Mouse (Mus musculus): ENCODE results near the gene Psmd3. TPM values are rescaled to one million over a fixed set of nuclear protein-coding genes. Genes with fewer than 3 reads are reported as not detected.
"Not testable (repeated sequence)": the region's sequence is repeated elsewhere in the genome, so short reads cannot be mapped to it uniquely, and the experiment has no call there.

The Psmd3 gene
- polyA plus RNA-seq, 1 experiment, result not detected

DNA sequence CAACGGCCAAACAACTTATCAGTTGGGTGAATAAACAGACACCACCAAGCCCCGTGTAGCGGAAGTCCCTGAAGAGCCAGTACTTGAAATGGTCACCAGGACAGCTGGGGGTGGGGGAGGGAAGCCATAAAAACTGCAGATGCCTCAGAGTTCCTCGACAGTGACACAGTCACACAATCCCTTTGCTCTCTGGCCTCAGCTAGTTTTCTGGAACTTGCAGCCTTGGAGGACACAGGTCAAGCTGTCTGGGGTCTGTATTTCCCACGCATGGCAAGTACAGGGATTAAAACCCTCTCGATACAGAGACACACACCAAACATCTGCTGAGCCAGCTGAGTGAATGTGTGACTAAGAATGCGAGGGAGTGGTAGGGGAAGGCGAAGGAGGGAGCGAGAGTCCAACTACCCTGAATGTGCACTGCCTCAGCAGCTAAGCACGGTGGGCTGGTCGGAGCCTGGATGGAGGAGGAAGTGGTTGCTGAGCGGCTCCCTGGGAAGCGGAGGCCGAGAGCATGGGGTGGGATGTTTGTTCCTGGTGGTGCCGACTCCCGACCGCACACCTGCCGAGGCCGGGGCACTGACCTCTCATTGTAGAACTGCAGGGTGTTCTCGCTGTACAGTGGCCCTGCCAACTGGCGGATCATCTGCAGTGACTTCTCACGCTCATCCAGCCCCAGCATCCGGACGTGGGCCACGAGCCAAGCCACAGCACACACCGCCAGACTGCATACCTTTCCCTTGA, 26.8 kb downstream of the Psmd3 start:
- TF ChIP-seq CTCF (IDR thresholded peaks at IDR 0.05; ENCODE audit: insufficient read depth, low read depth, low read length) (no peak), POLR2A (IDR thresholded peaks at IDR 0.05; ENCODE audit: insufficient read depth, low read depth, low read length) (no peak)

DNA sequence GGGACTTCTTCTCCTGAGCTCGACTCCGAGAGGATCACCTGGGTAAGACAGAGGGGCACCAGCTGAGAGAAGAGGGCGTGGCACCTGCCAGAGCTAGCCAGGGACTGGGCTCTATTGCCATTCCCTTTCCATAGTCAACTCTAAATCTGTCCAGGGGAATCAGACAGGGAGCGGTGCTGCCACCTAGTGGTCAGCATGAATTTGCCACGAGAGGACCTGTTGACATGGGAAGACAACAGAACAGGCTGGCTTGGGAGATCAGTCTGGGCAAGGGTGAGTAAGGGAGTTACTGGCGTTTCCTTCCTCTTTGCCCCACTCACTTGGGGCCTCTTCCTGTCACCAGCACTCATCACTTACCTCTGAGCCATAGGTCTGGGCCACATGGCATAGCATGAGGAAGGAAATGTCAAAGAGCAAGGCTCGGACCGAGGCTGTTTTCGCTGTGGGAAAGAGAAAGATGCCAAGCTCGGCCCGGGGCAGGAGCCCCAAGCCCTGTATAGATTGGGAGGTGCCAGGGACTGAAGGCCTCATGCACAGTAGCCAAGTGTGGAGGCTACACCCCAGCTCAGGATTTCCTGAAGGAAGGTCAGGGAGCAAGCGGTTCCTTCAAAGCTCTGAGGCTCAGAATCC, 28.2 kb downstream of the Psmd3 start:
- no peak overlapping the region for H3K4me3 ChIP-seq (ENCODE audit: insufficient read depth, low read depth, low read length)
- 48% methylated on average over 12 of the region's 12 CpGs for WGBS
- peak; percentile 63 for TF ChIP-seq CTCF (IDR thresholded peaks at IDR 0.05; ENCODE audit: insufficient read depth, low read depth, low read length)
- TF ChIP-seq POLR2A (IDR thresholded peaks at IDR 0.05; ENCODE audit: insufficient read depth, low read depth, low read length), result no peak
- no peak overlapping the region for H3K27ac ChIP-seq (ENCODE audit: insufficient read depth, low read depth, low read length)
- peaks cover 15% of the 10 kb centered on the region for H3K4me1 ChIP-seq (ENCODE audit: control insufficient read depth, insufficient read depth, low read length)

More for the DNA sequence above, 26.8 kb downstream of the Psmd3 start:
- Histone ChIP-seq H3K4me1 (ENCODE audit: control insufficient read depth, insufficient read depth, low read length) (peaks cover 15% of the 10 kb centered on the region), H3K27ac (ENCODE audit: insufficient read depth, low read depth, low read length) (peak overlapping the region; percentile 17; the same call in 1 of the 2 replicates), H3K4me3 (ENCODE audit: insufficient read depth, low read depth, low read length) (no peak overlapping the region)
- WGBS, result 69% methylated on average over 26 of the region's 26 CpGs

DNA sequence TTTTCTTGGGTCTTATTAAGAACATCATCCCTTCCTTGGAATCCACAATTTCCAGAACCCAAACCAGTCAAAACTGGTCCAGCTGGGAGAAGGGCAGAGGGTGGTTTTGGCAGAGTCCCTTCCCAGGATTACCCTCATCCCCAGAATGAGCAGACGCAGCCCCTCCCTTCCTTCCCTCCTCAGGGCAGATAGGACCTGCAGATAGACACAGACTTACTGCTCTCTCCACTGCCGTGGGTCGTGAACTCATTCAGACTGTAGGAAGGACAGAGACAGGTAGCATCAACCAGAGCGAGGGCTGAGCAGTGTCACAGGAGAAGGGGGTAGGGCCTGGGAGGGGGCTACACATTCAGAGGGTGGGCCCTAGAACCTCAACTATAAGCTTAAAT, 28.7 kb downstream of the Psmd3 start:
- Histone ChIP-seq H3K4me1 (ENCODE audit: control insufficient read depth, insufficient read depth, low read length) (peaks cover 15% of the 10 kb centered on the region), H3K4me3 (ENCODE audit: insufficient read depth, low read depth, low read length) (no peak overlapping the region), H3K27ac (ENCODE audit: insufficient read depth, low read depth, low read length) (no peak overlapping the region)
- WGBS, result 88% methylated on average over 4 of the region's 4 CpGs
- TF ChIP-seq POLR2A (IDR thresholded peaks at IDR 0.05; ENCODE audit: insufficient read depth, low read depth, low read length) (no peak), CTCF (IDR thresholded peaks at IDR 0.05; ENCODE audit: insufficient read depth, low read depth, low read length) (no peak)

DNA sequence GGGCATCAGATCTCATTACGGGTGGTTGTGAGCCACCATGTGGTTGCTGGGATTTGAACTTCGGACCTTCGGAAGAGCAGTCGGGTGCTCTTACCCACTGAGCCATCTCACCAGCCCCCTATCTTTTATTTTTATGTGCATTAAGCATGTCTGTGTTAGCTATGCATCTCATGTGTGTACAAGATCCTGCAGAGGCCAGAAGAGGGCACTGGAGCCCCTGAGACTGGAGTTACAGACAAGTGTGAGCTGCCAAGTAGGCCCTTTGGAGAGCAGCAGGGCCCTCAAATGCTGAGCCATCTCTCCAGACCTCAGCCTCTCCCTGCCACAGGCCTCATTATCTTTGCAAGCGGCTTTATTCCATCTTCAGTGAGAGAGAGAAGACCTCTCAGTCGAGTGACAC, 29.7 kb downstream of the Psmd3 start:
- peaks cover 15% of the 10 kb centered on the region for H3K4me1 ChIP-seq (ENCODE audit: control insufficient read depth, insufficient read depth, low read length)
- not testable (repeated sequence) for H3K4me3 ChIP-seq (ENCODE audit: insufficient read depth, low read depth, low read length); H3K27ac ChIP-seq (ENCODE audit: insufficient read depth, low read depth, low read length)
- 66% methylated on average over 6 of the region's 6 CpGs for WGBS

DNA sequence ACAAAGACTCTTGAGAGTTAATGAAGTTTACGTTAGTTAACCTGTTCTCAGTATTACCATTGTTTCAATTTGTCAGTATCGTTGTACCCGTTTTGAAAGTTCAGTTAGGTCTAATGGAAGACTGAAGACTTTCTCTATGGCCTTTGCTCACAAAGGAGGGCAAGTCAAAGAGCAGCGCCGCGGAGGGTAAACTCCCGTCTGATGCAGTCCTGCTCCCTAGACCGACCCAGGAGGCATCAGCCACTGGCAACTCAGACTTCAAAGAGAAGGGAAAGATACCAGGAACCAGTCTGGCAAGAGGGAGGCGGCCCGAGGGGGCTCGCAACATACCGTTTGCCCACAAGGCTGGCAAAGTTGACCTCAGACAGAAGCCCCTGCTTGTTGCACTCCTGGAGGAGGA, 31.3 kb downstream of the Psmd3 start:
- WGBS, result 84% methylated on average over 12 of the region's 12 CpGs
- H3K27ac ChIP-seq (ENCODE audit: insufficient read depth, low read depth, low read length), result no peak overlapping the region
- H3K4me3 ChIP-seq (ENCODE audit: insufficient read depth, low read depth, low read length), result no peak overlapping the region
- TF ChIP-seq CTCF (IDR thresholded peaks at IDR 0.05; ENCODE audit: insufficient read depth, low read depth, low read length) (no peak), POLR2A (IDR thresholded peaks at IDR 0.05; ENCODE audit: insufficient read depth, low read depth, low read length) (no peak)
- H3K4me1 ChIP-seq (ENCODE audit: control insufficient read depth, insufficient read depth, low read length), result peaks cover 28% of the 10 kb centered on the region

DNA sequence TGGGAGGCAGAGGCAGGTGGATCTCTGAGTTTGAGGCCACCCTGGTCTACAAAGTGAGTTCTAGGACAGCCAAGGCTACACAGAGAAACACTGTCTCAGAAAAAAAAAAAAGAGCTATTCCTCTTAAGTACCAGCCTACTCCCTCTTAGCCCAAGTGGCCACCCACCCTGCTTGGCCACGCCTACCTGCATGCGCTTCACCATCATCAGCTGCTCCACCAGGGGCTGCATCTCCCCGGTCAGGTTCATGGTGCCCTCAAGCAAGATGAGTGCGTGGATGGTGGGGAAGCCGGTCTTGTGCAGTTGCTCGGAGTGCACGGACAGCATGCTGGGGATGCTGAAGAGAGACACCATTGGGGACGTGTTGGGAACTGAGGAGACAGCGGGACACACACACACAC, 33.6 kb downstream of the Psmd3 start:
- Histone ChIP-seq H3K4me1 (ENCODE audit: control insufficient read depth, insufficient read depth, low read length) (peaks cover 13% of the 10 kb centered on the region), H3K27ac (ENCODE audit: insufficient read depth, low read depth, low read length) (no peak overlapping the region), H3K4me3 (ENCODE audit: insufficient read depth, low read depth, low read length) (no peak overlapping the region)
- TF ChIP-seq CTCF (IDR thresholded peaks at IDR 0.05; ENCODE audit: insufficient read depth, low read depth, low read length) (no peak), POLR2A (IDR thresholded peaks at IDR 0.05; ENCODE audit: insufficient read depth, low read depth, low read length) (no peak)
- 93% methylated on average over 9 of the region's 9 CpGs for WGBS

DNA sequence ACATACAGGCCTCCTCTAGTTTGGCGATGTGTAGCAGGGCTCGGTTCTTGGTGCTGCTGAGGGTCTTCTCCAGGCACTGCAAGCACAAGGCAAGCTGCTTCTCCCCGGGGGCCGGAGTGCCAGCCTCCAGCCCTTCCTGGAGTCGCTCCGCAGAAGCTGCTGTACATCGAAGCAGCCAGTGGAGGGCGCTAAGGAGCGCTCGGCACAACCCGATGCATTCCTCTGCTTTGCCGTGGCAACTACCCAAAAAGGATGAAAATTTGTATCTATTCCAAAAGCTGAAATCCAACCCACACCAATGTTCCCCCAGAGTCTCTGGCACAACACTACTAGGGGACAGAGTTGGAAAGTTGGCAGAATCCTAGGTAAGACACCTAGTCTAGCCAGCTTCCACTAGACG, 35.5 kb downstream of the Psmd3 start:
- WGBS, result 4% methylated on average over 13 of the region's 13 CpGs
- TF ChIP-seq POLR2A (IDR thresholded peaks at IDR 0.05; ENCODE audit: insufficient read depth, low read depth, low read length), result no peak
- peak; percentile 92 for TF ChIP-seq CTCF (IDR thresholded peaks at IDR 0.05; ENCODE audit: insufficient read depth, low read depth, low read length)
- Histone ChIP-seq H3K27ac (ENCODE audit: insufficient read depth, low read depth, low read length) (0 out of 2 replicates have a peak overlapping the region, but pooled peaks have one; percentile 14), H3K4me1 (ENCODE audit: control insufficient read depth, insufficient read depth, low read length) (peaks cover 20% of the 10 kb centered on the region), H3K4me3 (ENCODE audit: insufficient read depth, low read depth, low read length) (no peak overlapping the region)

DNA sequence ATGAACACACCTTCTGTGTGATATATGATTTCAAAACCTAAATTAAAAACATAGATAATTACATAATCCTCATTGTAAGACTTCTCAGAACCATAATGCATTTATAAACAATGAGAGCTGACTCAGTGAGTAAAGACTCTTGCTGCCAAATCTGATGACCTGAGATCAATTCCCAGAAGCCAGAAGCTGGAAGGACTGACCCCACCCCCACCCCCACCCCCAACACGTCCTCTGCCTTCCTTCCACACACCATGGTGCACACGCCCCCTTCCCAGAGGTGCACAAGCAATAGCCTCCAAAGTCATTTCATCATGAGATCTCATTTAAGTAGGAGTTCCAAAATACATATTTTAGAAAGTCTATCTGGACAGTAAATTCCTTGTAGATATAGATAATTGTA, 38.4 kb downstream of the Psmd3 start:
- H3K4me1 ChIP-seq (ENCODE audit: control insufficient read depth, insufficient read depth, low read length), result peaks cover 20% of the 10 kb centered on the region
- no peak overlapping the region for H3K27ac ChIP-seq (ENCODE audit: insufficient read depth, low read depth, low read length)
- 65% methylated on average over 2 of the region's 2 CpGs for WGBS
- no peak overlapping the region for H3K4me3 ChIP-seq (ENCODE audit: insufficient read depth, low read depth, low read length)
- TF ChIP-seq POLR2A (IDR thresholded peaks at IDR 0.05; ENCODE audit: insufficient read depth, low read depth, low read length) (no peak), CTCF (IDR thresholded peaks at IDR 0.05; ENCODE audit: insufficient read depth, low read depth, low read length) (no peak)

DNA sequence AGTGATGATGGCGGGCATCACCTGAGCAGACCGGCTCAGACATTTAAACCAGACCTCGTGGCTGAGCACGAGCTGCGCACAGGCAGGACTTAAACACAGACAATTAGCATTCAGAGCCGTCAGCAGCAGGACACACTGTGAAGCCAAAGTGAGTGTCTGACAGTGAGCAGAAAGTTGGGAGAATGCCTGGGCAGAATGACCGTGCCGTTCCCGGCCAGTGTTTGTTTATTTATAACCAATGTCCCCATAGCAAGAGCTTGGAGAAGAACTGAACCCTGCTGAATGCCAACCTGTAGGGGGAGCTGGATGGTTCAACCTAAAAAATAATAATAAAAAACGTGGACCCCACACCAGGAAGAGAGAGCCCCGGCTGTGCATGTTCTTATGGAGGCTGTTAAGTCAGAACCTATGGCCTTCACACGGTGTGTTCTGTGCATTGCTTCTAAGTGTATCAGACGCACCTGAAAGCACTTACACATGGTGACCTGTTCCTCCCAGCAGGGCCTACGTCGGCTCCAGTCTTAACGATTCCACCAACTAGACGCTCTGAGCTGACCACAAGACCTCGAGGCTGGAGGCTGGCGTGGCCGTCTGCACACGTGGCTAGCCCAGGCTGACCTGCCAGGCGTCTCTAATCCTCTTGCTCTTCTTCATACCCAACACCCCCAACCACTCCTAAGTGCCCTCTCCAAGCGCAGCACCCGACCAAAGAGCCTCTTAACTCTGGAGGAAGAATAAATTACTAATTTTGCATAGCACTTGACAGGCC, 39.3 kb downstream of the Psmd3 start:
- Histone ChIP-seq H3K4me3 (ENCODE audit: insufficient read depth, low read depth, low read length) (no peak overlapping the region), H3K4me1 (ENCODE audit: control insufficient read depth, insufficient read depth, low read length) (peaks cover 20% of the 10 kb centered on the region), H3K27ac (ENCODE audit: insufficient read depth, low read depth, low read length) (peak overlapping the region; percentile 31; the same call in 1 of the 2 replicates)
- 47% methylated on average over 24 of the region's 24 CpGs for WGBS
- TF ChIP-seq CTCF (IDR thresholded peaks at IDR 0.05; ENCODE audit: insufficient read depth, low read depth, low read length), result no peak
- no peak for TF ChIP-seq POLR2A (IDR thresholded peaks at IDR 0.05; ENCODE audit: insufficient read depth, low read depth, low read length)

Measured in olfactory bulb, adult 2 months (tissue).